Mouse (Mus musculus) embryonic facial prominence, embryonic 11.5 days (tissue): ENCODE measurements at regions not wholly inside any gene's neighbourhood (a gene's known extent, or its start where the extent isn't known, plus 50 kb on each side); places are given as distances from the start of the nearest gene placed in this dataset.

Source experiments
- ATAC-seq: fragments of 200-750 bp; cut with Nextera tagmentation; replicated peaks from 2 replicates; pipeline ENCODE4 v1.8.0; 2017; ENCODE audit warnings: low read depth; ENCODE audit not compliant: insufficient number of reproducible peaks, low FRiP score, low TSS enrichment
- DNase-seq: peaks from one replicate; pipeline ENCODE4 v3.0.0-alpha.2; 2015; ENCODE audit warnings: low spot score
- H3K27ac ChIP-seq: fragments of 300-500 bp; sonication (generic); replicated peaks from 2 replicates; pipeline ENCODE4 v1.5.1; 2014; ENCODE audit warnings: mild to moderate bottlenecking, low read depth, low read length, control low read depth
- H3K27me3 ChIP-seq: fragments of 300-500 bp; sonication (generic); 2 replicates; pipeline ENCODE4 v1.6.1; 2014; ENCODE audit warnings: mild to moderate bottlenecking, low read length, moderate library complexity, mixed read lengths; ENCODE audit not compliant: control insufficient read depth, insufficient read depth
- H3K36me3 ChIP-seq: fragments of 300-500 bp; sonication (generic); replicated peaks from 2 replicates; pipeline ENCODE4 v1.6.1; 2014; ENCODE audit warnings: low read depth, mild to moderate bottlenecking, low read length, moderate library complexity, mixed read lengths; ENCODE audit not compliant: control insufficient read depth, insufficient read depth
- H3K4me1 ChIP-seq: fragments of 300-500 bp; sonication (generic); 2 replicates; pipeline ENCODE4 v1.6.1; 2014; ENCODE audit warnings: low read length, mixed read lengths; ENCODE audit not compliant: control insufficient read depth, insufficient read depth
- H3K4me2 ChIP-seq: fragments of 300-500 bp; sonication (generic); 2 replicates; pipeline ENCODE4 v1.6.1; 2014; ENCODE audit warnings: low read depth, mild to moderate bottlenecking, control low read depth, low read length, moderate library complexity
- H3K4me3 ChIP-seq: fragments of 300-500 bp; sonication (generic); 2 replicates; pipeline ENCODE4 v1.5.1; 2014; ENCODE audit warnings: low read depth, low read length, control low read depth
- H3K9ac ChIP-seq: fragments of 300-500 bp; sonication (generic); replicated peaks from 2 replicates; pipeline ENCODE4 v1.6.1; 2014; ENCODE audit warnings: mild to moderate bottlenecking, control low read depth, low read length
- H3K9me3 ChIP-seq: fragments of 300-500 bp; sonication (generic); replicated peaks from 2 replicates; pipeline ENCODE4 v1.6.1; 2016; ENCODE audit warnings: mild to moderate bottlenecking, low read length, inconsistent platforms, mixed read lengths; ENCODE audit not compliant: control insufficient read depth
- WGBS: fragments of 180-500 bp; shearing (Covaris S2); extraction: QIAGEN DNeasy Blood & Tissue Kit; methylation state at CpG from one replicate; pipeline ENCODE4 v1.1.7; 2014; 5-methylcytosine and 5-hydroxymethylcytosine counted together

- Histone ChIP-seq H3K4me1 (no peaks in the 10 kb centered on the region), H3K4me3 (no peak overlapping the region), H3K9ac (no peak overlapping the region), H3K27ac (no peak overlapping the region), H3K4me2 (no peak overlapping the region), H3K36me3 (no peaks in the 10 kb centered on the region), H3K27me3 (no peaks in the 10 kb centered on the region), H3K9me3 (no peaks in the 10 kb centered on the region)
- DNase-seq: peak; percentile 82
- ATAC-seq: no peak
- 22% methylated on average over 7 of the region's 7 CpGs for WGBS
Observed at GRCm38 (mm10) chr8:41824928-41825327, 408.1 kb upstream of the Frg1 start.

DNA sequence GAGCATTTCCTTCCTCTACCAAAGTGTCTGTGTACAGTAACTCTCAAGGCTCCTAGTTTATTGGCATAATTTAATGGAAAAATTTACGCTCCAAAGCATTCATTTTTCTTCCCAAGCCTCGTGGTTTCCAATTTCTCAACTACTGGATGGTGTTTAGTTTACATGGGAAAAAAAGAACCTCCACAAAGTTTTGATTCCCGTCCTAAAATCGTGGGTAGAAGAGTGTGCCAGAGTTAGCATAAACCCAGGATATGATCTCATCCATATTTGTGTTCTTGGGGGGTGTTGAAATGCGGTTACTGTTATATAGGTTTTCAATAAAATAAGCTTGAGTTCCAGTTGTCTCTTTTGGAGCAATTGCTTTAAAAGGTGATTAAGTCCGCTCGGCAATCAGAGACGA, 406.2 kb upstream of the Frg1 start:
- H3K36me3 ChIP-seq: no peaks in the 10 kb centered on the region
- H3K27ac ChIP-seq: no peak overlapping the region
- no peak overlapping the region for H3K4me3 ChIP-seq
- ATAC-seq (no peak), DNase-seq (no peak)
- no peaks in the 10 kb centered on the region for H3K27me3 ChIP-seq
- no peaks in the 10 kb centered on the region for H3K9me3 ChIP-seq
- WGBS: 72% methylated on average over 8 of the region's 8 CpGs
- H3K4me2 ChIP-seq: no peak overlapping the region
- no peaks in the 10 kb centered on the region for H3K4me1 ChIP-seq
- H3K9ac ChIP-seq: no peak overlapping the region

DNA sequence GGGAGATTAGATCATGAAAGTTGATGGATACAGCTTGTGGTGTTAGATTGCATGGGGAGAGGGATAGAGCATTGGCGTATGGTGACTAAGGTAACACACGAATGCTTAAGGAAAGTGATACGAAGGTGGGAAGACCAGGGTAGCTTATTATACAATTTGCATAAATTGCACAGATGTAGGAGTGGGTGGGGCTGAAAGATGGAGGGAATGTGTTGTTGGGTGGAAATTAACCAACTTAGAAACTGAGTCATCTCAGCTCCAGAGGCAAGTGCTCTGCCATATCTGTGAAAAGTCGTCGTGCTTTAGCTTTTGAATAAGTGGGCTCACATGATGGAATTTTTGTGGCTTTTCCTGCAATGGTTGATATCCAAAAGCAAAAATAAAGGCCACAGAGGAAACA, 404.8 kb upstream of the Frg1 start:
- Histone ChIP-seq H3K27me3 (no peaks in the 10 kb centered on the region), H3K36me3 (no peaks in the 10 kb centered on the region), H3K4me1 (no peaks in the 10 kb centered on the region), H3K9me3 (no peaks in the 10 kb centered on the region), H3K4me3 (no peak overlapping the region), H3K4me2 (no peak overlapping the region), H3K27ac (no peak overlapping the region), H3K9ac (no peak overlapping the region)
- ATAC-seq (no peak), DNase-seq (no peak)
- 93% methylated on average over 5 of the region's 5 CpGs for WGBS

DNA sequence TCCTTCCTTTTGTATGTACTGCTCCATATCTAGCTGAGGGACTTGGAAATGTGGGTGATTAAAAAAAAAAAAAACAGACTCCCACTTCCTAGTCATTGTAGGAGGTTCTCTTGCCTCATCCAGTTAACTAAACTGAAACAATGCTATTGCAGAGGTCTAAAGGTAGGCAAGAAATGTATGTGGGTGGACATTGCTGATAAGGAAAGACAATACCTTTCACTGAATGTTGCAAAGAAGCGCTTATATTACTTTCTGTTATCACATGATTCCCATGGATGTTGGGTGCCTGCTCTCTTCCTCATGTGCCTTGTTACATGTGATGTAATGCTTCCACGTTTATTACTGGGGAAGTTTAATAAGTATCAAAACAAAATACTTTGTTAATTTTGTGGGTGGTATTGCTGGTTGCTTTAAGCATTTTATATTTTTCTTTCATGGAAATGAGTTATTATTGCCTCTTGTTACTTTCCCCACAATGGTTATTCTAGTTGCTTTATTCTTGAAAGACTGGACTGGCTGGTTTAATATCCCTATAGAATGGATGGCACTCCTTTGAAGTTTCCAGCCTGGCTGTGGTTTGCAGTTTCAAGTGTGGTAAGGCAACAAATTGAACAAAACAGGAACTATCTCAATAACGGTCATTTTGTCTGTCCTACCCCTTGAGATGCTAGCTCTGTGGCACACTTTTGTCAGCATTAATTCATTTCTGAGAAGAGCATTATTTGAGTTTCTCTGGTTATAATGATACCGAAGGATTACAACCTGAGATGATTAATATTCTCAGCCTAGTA, 403.9 kb upstream of the Frg1 start:
- WGBS: 87% methylated on average over 4 of the region's 4 CpGs
- Histone ChIP-seq H3K27me3 (no peaks in the 10 kb centered on the region), H3K36me3 (no peaks in the 10 kb centered on the region), H3K4me2 (no peak overlapping the region), H3K27ac (no peak overlapping the region), H3K9ac (no peak overlapping the region), H3K4me3 (no peak overlapping the region), H3K9me3 (no peaks in the 10 kb centered on the region), H3K4me1 (no peaks in the 10 kb centered on the region)
- DNase-seq: no peak
- no peak for ATAC-seq

GRCm38 (mm10) chr8:41818577-41818976, 401.7 kb upstream of the Frg1 start:
- 42% methylated on average over 5 of the region's 5 CpGs for WGBS
- H3K4me3 ChIP-seq: no peak overlapping the region
- no peak for DNase-seq
- H3K4me1 ChIP-seq: no peaks in the 10 kb centered on the region
- H3K4me2 ChIP-seq: no peak overlapping the region
- no peak overlapping the region for H3K27ac ChIP-seq
- no peaks in the 10 kb centered on the region for H3K36me3 ChIP-seq
- no peak for ATAC-seq
- H3K9me3 ChIP-seq: no peaks in the 10 kb centered on the region
- no peak overlapping the region for H3K9ac ChIP-seq
- no peaks in the 10 kb centered on the region for H3K27me3 ChIP-seq

DNA sequence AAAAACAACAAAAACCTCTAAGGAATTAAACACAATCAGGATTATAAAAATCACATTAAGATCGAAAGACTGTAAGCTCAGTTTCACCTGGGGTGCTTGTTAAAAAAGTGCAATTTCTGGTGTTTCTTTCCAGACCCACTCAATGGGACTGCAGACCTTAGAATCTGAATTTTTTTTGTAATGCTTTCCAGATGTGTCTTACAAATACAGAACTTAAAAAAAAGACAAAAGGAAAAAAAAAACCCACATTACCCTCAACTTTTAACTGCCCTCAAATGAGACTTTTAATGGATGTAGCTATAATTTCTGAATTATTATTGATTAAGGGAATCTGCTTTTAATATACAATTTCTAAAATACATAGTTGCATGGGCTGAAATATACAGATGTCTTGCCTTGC, 401.2 kb upstream of the Frg1 start:
- no peak overlapping the region for H3K27ac ChIP-seq
- 29% methylated on average over 1 of the region's 1 CpGs for WGBS
- DNase-seq (peak; percentile 80), ATAC-seq (no peak)
- H3K4me2 ChIP-seq: no peak overlapping the region
- H3K4me1 ChIP-seq: no peaks in the 10 kb centered on the region
- H3K4me3 ChIP-seq: no peak overlapping the region
- H3K9me3 ChIP-seq: no peaks in the 10 kb centered on the region
- H3K9ac ChIP-seq: no peak overlapping the region
- no peaks in the 10 kb centered on the region for H3K36me3 ChIP-seq
- no peaks in the 10 kb centered on the region for H3K27me3 ChIP-seq

DNA sequence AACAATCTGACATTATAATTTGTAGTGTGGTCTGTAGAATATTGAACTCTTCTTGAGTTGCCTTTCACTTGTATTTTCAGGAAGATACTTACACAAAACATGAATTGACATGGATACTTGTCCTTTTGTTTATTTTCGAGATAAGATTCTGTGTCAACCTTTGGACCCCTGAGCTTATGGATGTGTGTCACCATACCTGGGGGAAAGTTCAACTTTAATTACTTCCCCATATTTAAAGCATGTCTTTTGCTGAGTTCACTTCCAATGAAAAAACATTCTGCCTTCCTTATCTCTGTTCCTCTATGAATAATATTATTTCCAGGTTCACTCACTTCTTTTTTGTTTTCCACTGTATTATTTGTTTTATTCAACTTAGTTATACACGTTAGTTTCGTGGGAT, 398.4 kb upstream of the Frg1 start:
- WGBS: 91% methylated on average over 3 of the region's 3 CpGs
- DNase-seq (no peak), ATAC-seq (no peak)
- Histone ChIP-seq H3K4me3 (no peak overlapping the region), H3K27ac (no peak overlapping the region), H3K4me1 (no peaks in the 10 kb centered on the region), H3K4me2 (no peak overlapping the region), H3K9me3 (no peaks in the 10 kb centered on the region), H3K9ac (no peak overlapping the region), H3K36me3 (no peaks in the 10 kb centered on the region), H3K27me3 (no peaks in the 10 kb centered on the region)

GRCm38 (mm10) chr8:41795625-41796024, 378.8 kb upstream of the Frg1 start:
- DNase-seq (no peak), ATAC-seq (no peak)
- no peak overlapping the region for H3K27ac ChIP-seq
- no peak overlapping the region for H3K4me3 ChIP-seq
- no peak overlapping the region for H3K9ac ChIP-seq
- no peaks in the 10 kb centered on the region for H3K36me3 ChIP-seq
- no peaks in the 10 kb centered on the region for H3K27me3 ChIP-seq
- no peak overlapping the region for H3K4me2 ChIP-seq
- H3K4me1 ChIP-seq: no peaks in the 10 kb centered on the region
- WGBS: 79% methylated on average over 2 of the region's 2 CpGs
- no peaks in the 10 kb centered on the region for H3K9me3 ChIP-seq
